Mouse (Mus musculus) olfactory bulb, adult 2 months (tissue): Measurements from ENCODE around the gene Smo.

Source experiments
- CTCF ChIP-seq: fragments of 200-500 bp; IDR thresholded peaks from 2 replicates; pipeline ENCODE4 v1.5.1; 2012; ENCODE audit warnings: low read depth, mild to moderate bottlenecking, low read length, moderate library complexity; ENCODE audit not compliant: insufficient read depth
- POLR2A ChIP-seq: fragments of 200-500 bp; IDR thresholded peaks from 2 replicates; pipeline ENCODE4 v1.6.1; 2012; ENCODE audit warnings: mild to moderate bottlenecking, low read depth, low read length, moderate library complexity; ENCODE audit not compliant: insufficient read depth

DNA sequence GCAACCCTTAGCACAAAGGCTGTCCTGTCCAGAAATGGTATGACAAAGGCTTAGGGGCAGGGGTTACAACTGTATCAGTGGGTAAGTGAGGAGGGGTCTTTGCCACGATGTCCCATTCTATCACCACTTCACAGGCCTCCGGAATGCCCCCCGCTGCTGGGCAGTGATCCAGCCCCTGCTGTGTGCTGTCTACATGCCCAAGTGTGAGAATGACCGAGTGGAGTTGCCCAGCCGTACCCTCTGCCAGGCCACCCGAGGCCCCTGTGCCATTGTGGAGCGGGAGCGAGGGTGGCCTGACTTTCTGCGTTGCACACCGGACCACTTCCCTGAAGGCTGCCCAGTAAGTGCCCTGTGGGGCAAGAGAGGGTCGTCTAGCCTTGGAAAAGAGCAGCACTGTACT lies 18.0 kb downstream of the Smo start:
- TF ChIP-seq POLR2A (no peak), CTCF (no peak)
